Mouse (Mus musculus): ENCODE data around the gene Dnajb6. TPM values are rescaled to one million over a fixed set of nuclear protein-coding genes. Genes with fewer than 3 reads are reported as not detected.
"Not testable (repeated sequence)": the region's sequence is repeated elsewhere in the genome, so short reads cannot be mapped to it uniquely, and the experiment has no call there.

The Dnajb6 gene
- polyA plus RNA-seq, 1 experiment = 21.7 TPM

- Histone ChIP-seq H3K27me3 (ENCODE audit: control insufficient read depth, insufficient read depth, low read length) (no peaks in the 10 kb centered on the region), H3K27ac (ENCODE audit: insufficient read depth, low read depth, low read length) (no peak overlapping the region)
- WGBS = 89% methylated on average over 6 of the region's 6 CpGs
Observed at GRCm38 (mm10) chr5:29778029-29778428, 42.5 kb downstream of the Dnajb6 start.

GRCm38 (mm10) chr5:29779733-29780132, 44.2 kb downstream of the Dnajb6 start:
- not testable (repeated sequence) for H3K27ac ChIP-seq (ENCODE audit: insufficient read depth, low read depth, low read length); H3K4me3 ChIP-seq (ENCODE audit: low read depth, low read length); H3K4me1 ChIP-seq (ENCODE audit: control insufficient read depth, insufficient read depth, insufficient read length, low read length); H3K27me3 ChIP-seq (ENCODE audit: control insufficient read depth, insufficient read depth, low read length)
- 73% methylated on average over 9 of the region's 9 CpGs for WGBS
- H3K36me3 ChIP-seq (ENCODE audit: control insufficient read depth, insufficient read depth, low read length) = peaks cover 17% of the 10 kb centered on the region

More at GRCm38 (mm10) chr5:29778029-29778428, 42.5 kb downstream of the Dnajb6 start:
- no peak for TF ChIP-seq POLR2A (IDR thresholded peaks at IDR 0.05; ENCODE audit: low read depth, low read length)
- no peak for TF ChIP-seq CTCF (IDR thresholded peaks at IDR 0.05; ENCODE audit: extremely low read depth, insufficient read length, insufficient replicate concordance, low read depth, low read length)
- peaks cover 25% of the 10 kb centered on the region for H3K36me3 ChIP-seq (ENCODE audit: control insufficient read depth, insufficient read depth, low read length)
- H3K4me3 ChIP-seq (ENCODE audit: low read depth, low read length) = no peak overlapping the region
- H3K4me1 ChIP-seq (ENCODE audit: control insufficient read depth, insufficient read depth, insufficient read length, low read length) = no peaks in the 10 kb centered on the region

GRCm38 (mm10) chr5:29782261-29782660, 46.8 kb downstream of the Dnajb6 start:
- WGBS = 91% methylated on average over 3 of the region's 3 CpGs
- Histone ChIP-seq H3K27me3 (ENCODE audit: control insufficient read depth, insufficient read depth, low read length) (no peaks in the 10 kb centered on the region), H3K27ac (ENCODE audit: insufficient read depth, low read depth, low read length) (no peak overlapping the region), H3K4me1 (ENCODE audit: control insufficient read depth, insufficient read depth, insufficient read length, low read length) (peaks cover 3% of the 10 kb centered on the region; the same call in 1 of the 2 replicates), H3K36me3 (ENCODE audit: control insufficient read depth, insufficient read depth, low read length) (peaks cover 15% of the 10 kb centered on the region), H3K4me3 (ENCODE audit: low read depth, low read length) (no peak overlapping the region)
- TF ChIP-seq CTCF (IDR thresholded peaks at IDR 0.05; ENCODE audit: extremely low read depth, insufficient read length, insufficient replicate concordance, low read depth, low read length) = no peak
- TF ChIP-seq POLR2A (IDR thresholded peaks at IDR 0.05; ENCODE audit: low read depth, low read length) = no peak

GRCm38 (mm10) chr5:29784906-29785305, 49.4 kb downstream of the Dnajb6 start:
- WGBS = 88% methylated on average over 9 of the region's 13 CpGs
- H3K4me3 ChIP-seq (ENCODE audit: low read depth, low read length); H3K27me3 ChIP-seq (ENCODE audit: control insufficient read depth, insufficient read depth, low read length); H3K27ac ChIP-seq (ENCODE audit: insufficient read depth, low read depth, low read length); H3K4me1 ChIP-seq (ENCODE audit: control insufficient read depth, insufficient read depth, insufficient read length, low read length); H3K36me3 ChIP-seq (ENCODE audit: control insufficient read depth, insufficient read depth, low read length): not testable (repeated sequence)

GRCm38 (mm10) chr5:29785953-29786352, 50.5 kb downstream of the Dnajb6 start:
- not testable (repeated sequence) for H3K36me3 ChIP-seq (ENCODE audit: control insufficient read depth, insufficient read depth, low read length); H3K27ac ChIP-seq (ENCODE audit: insufficient read depth, low read depth, low read length); H3K4me1 ChIP-seq (ENCODE audit: control insufficient read depth, insufficient read depth, insufficient read length, low read length); H3K27me3 ChIP-seq (ENCODE audit: control insufficient read depth, insufficient read depth, low read length); H3K4me3 ChIP-seq (ENCODE audit: low read depth, low read length)
- WGBS = 94% methylated on average over 1 of the region's 11 CpGs

GRCm38 (mm10) chr5:29794933-29795332, 59.4 kb downstream of the Dnajb6 start:
- not testable (repeated sequence) for H3K4me1 ChIP-seq (ENCODE audit: control insufficient read depth, insufficient read depth, insufficient read length, low read length); H3K4me3 ChIP-seq (ENCODE audit: low read depth, low read length); H3K36me3 ChIP-seq (ENCODE audit: control insufficient read depth, insufficient read depth, low read length); H3K27me3 ChIP-seq (ENCODE audit: control insufficient read depth, insufficient read depth, low read length); H3K27ac ChIP-seq (ENCODE audit: insufficient read depth, low read depth, low read length)
- WGBS = 90% methylated on average over 8 of the region's 8 CpGs

GRCm38 (mm10) chr5:29808940-29809339, 73.5 kb downstream of the Dnajb6 start:
- H3K27ac ChIP-seq (ENCODE audit: insufficient read depth, low read depth, low read length) = no peak overlapping the region
- H3K27me3 ChIP-seq (ENCODE audit: control insufficient read depth, insufficient read depth, low read length) = no peaks in the 10 kb centered on the region
- no peaks in the 10 kb centered on the region for H3K36me3 ChIP-seq (ENCODE audit: control insufficient read depth, insufficient read depth, low read length)
- no peak for TF ChIP-seq CTCF (IDR thresholded peaks at IDR 0.05; ENCODE audit: extremely low read depth, insufficient read length, insufficient replicate concordance, low read depth, low read length)
- no peak for TF ChIP-seq POLR2A (IDR thresholded peaks at IDR 0.05; ENCODE audit: low read depth, low read length)
- no peaks in the 10 kb centered on the region for H3K4me1 ChIP-seq (ENCODE audit: control insufficient read depth, insufficient read depth, insufficient read length, low read length)
- no peak overlapping the region for H3K4me3 ChIP-seq (ENCODE audit: low read depth, low read length)
- WGBS = 62% methylated on average over 1 of the region's 1 CpGs

GRCm38 (mm10) chr5:29811377-29811921, 76.0 kb downstream of the Dnajb6 start:
- not testable (repeated sequence) for H3K36me3 ChIP-seq (ENCODE audit: control insufficient read depth, insufficient read depth, low read length); H3K4me3 ChIP-seq (ENCODE audit: low read depth, low read length); H3K4me1 ChIP-seq (ENCODE audit: control insufficient read depth, insufficient read depth, insufficient read length, low read length); H3K27me3 ChIP-seq (ENCODE audit: control insufficient read depth, insufficient read depth, low read length); H3K27ac ChIP-seq (ENCODE audit: insufficient read depth, low read depth, low read length)
- 89% methylated on average over 7 of the region's 7 CpGs for WGBS
